In the genomic region with DNA sequence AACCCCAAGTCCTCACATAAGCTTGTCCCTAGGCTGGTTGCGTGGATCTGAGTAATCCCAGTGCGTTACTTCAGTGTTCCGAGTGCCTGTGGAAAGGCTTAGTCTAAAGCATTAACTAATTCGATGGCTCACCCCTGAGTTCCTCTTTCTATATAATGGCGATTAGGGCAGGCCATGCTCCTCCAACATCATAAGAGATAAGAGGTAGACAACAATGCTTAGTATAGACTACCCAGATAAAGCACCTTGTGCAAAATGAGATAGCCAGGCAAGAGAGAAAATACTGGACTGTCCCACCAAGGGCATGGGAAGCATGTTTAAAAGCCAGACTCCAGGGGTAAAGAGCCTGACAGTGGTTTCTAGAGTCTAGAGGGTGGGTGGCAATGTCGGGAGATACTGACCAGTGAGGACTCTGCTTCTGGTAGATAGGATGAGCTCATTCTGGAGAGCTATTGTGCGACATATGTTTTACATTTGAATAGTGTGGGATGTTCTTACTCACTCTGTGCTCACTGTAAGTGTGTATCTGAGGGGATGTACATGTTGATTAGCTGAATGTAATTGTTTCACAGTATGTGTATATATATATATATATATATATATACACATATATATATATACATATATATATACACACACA, we compare ENCODE assay signal across 20 mouse cellular contexts.
"Had no signal": no experiment of that assay in that cellular context is flagged by ENCODE, and none has a peak within 500 bp of the region (broad histone marks: within the 10 kb centered on the region; RNA-seq: fewer than 3 reads in every experiment).

No protein-coding gene starts in this region.

- H3K9me3 ChIP-seq: lung, embryonic 15.5 days; midbrain, embryonic 12.5 days; midbrain, embryonic 15.5 days; neural tube, embryonic 12.5 days; neural tube, embryonic 15.5 days; stomach, embryonic 15.5 days had no signal

- ATAC-seq: intestine, postnatal 0 days; midbrain, embryonic 15.5 days had no signal

- DNase-seq: kidney, adult 2 months; kidney, postnatal 25 days; layer of hippocampus, postnatal 36 days; lung, adult 18-20 months; lung, postnatal 10 days; lung, postnatal 36 days; right cerebral cortex, adult 18-20 months; right cerebral cortex, postnatal 14 days; right cerebral cortex, postnatal 4 days; thymus, adult 18-20 months; thymus, postnatal 36 days had no signal

- H3K9ac ChIP-seq: lung, embryonic 15.5 days; midbrain, embryonic 12.5 days; midbrain, embryonic 15.5 days; neural tube, embryonic 12.5 days; neural tube, embryonic 15.5 days; stomach, embryonic 15.5 days had no signal

- H3K4me1 ChIP-seq: lung, embryonic 15.5 days; midbrain, embryonic 12.5 days; midbrain, embryonic 15.5 days; neural tube, embryonic 12.5 days; neural tube, embryonic 15.5 days had no signal

- H3K36me3 ChIP-seq: lung, embryonic 15.5 days; midbrain, embryonic 12.5 days; midbrain, embryonic 15.5 days; neural tube, embryonic 12.5 days; neural tube, embryonic 15.5 days; stomach, embryonic 15.5 days had no signal

- H3K4me3 ChIP-seq: left cerebral cortex, adult 2 months; lung, embryonic 15.5 days; midbrain, embryonic 12.5 days; midbrain, embryonic 15.5 days; neural tube, embryonic 12.5 days; neural tube, embryonic 15.5 days; stomach, embryonic 15.5 days had no signal

- H3K27ac ChIP-seq: kidney, postnatal 0 days; left cerebral cortex, adult 2 months; lung, embryonic 15.5 days; midbrain, embryonic 12.5 days; midbrain, embryonic 15.5 days; neural tube, embryonic 12.5 days; neural tube, embryonic 15.5 days; stomach, embryonic 15.5 days had no signal

- H3K27me3 ChIP-seq: lung, embryonic 15.5 days; midbrain, embryonic 12.5 days; midbrain, embryonic 15.5 days; neural tube, embryonic 12.5 days; neural tube, embryonic 15.5 days; stomach, embryonic 15.5 days had no signal

- H3K4me2 ChIP-seq: lung, embryonic 15.5 days; midbrain, embryonic 12.5 days; midbrain, embryonic 15.5 days; neural tube, embryonic 12.5 days; neural tube, embryonic 15.5 days; stomach, embryonic 15.5 days had no signal
